Mouse (Mus musculus): ENCODE results near the gene Cdk2ap1. TPM values are rescaled to one million over a fixed set of nuclear protein-coding genes. Genes with fewer than 3 reads are reported as not detected.
"Not testable (repeated sequence)": the region's sequence is repeated elsewhere in the genome, so short reads cannot be mapped to it uniquely, and the experiment has no call there.

The Cdk2ap1 gene
- polyA plus RNA-seq, 1 experiment from 2014 or later: 31.7 TPM

DNA sequence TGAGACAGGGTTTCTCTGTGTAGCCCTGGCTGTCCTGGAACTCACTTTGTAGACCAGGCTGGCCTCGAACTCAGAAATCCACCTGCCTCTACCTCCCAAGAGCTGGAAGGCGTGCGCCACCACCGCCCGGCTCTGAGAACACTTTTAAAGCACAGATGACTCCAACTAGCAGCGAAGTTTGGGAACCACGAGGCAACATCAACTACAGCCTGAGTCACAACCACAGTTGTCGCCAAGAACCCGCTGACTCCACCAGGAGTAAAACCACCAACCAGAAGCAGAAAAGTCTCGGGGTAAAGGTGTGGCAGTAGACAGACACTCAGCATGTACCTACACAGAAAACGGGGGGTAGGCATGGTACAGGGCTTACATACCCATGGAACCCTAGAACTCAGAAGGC, 52.8 kb downstream of the Cdk2ap1 start:
- DNase-seq: no peak
- no peak for ATAC-seq
- Histone ChIP-seq H3K36me3 (replicated peaks; ENCODE audit: insufficient read depth, low read length) (peaks cover 32% of the 10 kb centered on the region), H3K27ac (ENCODE audit: low read depth) (no peak overlapping the region), H3K9ac (replicated peaks) (no peak overlapping the region), H3K4me3 (ENCODE audit: low read depth, low read length) (no peak overlapping the region), H3K4me1 (ENCODE audit: insufficient read depth) (no peaks in the 10 kb centered on the region), H3K4me2 (ENCODE audit: low read depth, low read length) (no peak overlapping the region), H3K27me3 (ENCODE audit: insufficient read depth, low read length) (no peaks in the 10 kb centered on the region), H3K9me3 (ENCODE audit: low read length) (peaks cover 4% of the 10 kb centered on the region; the same call in 1 of the 2 replicates)
- TF ChIP-seq EP300 (IDR thresholded peaks at IDR 0.05; ENCODE audit: low read depth) (no peak), CTCF (IDR thresholded peaks at IDR 0.05; ENCODE audit: low read depth) (no peak)
- 91% methylated on average over 11 of the region's 11 CpGs for WGBS (ENCODE audit: insufficient replicate concordance)

DNA sequence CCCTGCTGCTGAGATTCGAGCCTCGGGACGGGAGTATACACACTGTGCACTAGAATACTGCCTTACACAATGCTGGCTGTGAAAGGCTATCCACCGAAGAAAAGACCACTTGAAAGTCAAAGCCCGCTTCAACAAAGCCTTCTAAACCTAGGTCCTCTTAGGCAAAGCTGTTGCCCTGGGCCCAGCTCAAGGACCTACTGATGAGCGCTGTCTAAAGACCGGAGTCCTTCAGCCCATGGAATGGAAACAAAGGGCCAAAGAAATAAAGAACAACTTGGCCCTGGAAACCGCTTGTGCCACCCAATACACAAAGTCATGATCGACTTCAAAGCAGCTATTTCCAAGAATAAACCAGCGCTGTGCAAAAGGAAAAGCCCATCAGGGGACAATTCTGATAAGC, 53.7 kb downstream of the Cdk2ap1 start:
- whole genome bisulfite sequencing (ENCODE audit: insufficient replicate concordance): 89% methylated on average over 10 of the region's 10 CpGs
- no peaks in the 10 kb centered on the region for H3K27me3 ChIP-seq (ENCODE audit: insufficient read depth, low read length)
- DNase-seq (no peak), ATAC-seq (no peak)
- peaks cover 28% of the 10 kb centered on the region for H3K36me3 ChIP-seq (replicated peaks; ENCODE audit: insufficient read depth, low read length)
- H3K4me2 ChIP-seq (ENCODE audit: low read depth, low read length): no peak overlapping the region
- H3K9ac ChIP-seq (replicated peaks): no peak overlapping the region
- no peak overlapping the region for H3K27ac ChIP-seq (ENCODE audit: low read depth)
- H3K9me3 ChIP-seq (ENCODE audit: low read length): peaks cover 4% of the 10 kb centered on the region; the same call in 1 of the 2 replicates
- no peak overlapping the region for H3K4me3 ChIP-seq (ENCODE audit: low read depth, low read length)
- no peak for TF ChIP-seq EP300 (IDR thresholded peaks at IDR 0.05; ENCODE audit: low read depth)
- no peak for TF ChIP-seq CTCF (IDR thresholded peaks at IDR 0.05; ENCODE audit: low read depth)
- H3K4me1 ChIP-seq (ENCODE audit: insufficient read depth): no peaks in the 10 kb centered on the region

- not testable (repeated sequence) for H3K9ac ChIP-seq (replicated peaks); DNase-seq; H3K9me3 ChIP-seq (ENCODE audit: low read length); H3K27me3 ChIP-seq (ENCODE audit: insufficient read depth, low read length); H3K27ac ChIP-seq (ENCODE audit: low read depth); H3K4me1 ChIP-seq (ENCODE audit: insufficient read depth); H3K4me3 ChIP-seq (ENCODE audit: low read depth, low read length); H3K4me2 ChIP-seq (ENCODE audit: low read depth, low read length); ATAC-seq
- peaks cover 29% of the 10 kb centered on the region; the same call in 1 of the 2 replicates for H3K36me3 ChIP-seq (replicated peaks; ENCODE audit: insufficient read depth, low read length)
- WGBS (ENCODE audit: insufficient replicate concordance): 74% methylated on average over 6 of the region's 6 CpGs
Observed at GRCm38 (mm10) chr5:124302853-124303252, 60.0 kb downstream of the Cdk2ap1 start.

DNA sequence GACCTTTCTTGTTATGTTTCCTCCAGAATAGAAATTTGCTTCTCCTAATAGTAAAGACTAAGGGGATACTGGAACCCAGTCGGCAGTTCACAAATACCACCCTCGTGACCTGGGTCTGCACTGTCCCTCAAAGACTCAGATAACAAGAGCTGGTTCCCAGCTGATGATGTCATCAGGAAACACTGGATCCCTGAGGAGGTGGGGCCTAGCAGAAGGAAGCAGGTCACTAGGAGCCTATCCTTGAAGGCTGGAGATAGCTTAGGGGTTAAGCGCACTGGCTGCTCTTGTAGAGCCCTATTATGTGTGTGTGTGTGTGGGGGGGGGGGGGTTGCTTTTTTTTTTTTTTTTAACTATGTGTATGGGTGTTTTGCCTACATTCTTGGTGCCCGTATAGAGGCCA, 62.8 kb downstream of the Cdk2ap1 start:
- Histone ChIP-seq H3K27me3 (ENCODE audit: insufficient read depth, low read length) (no peaks in the 10 kb centered on the region), H3K36me3 (replicated peaks; ENCODE audit: insufficient read depth, low read length) (peaks cover 26% of the 10 kb centered on the region; the same call in 1 of the 2 replicates), H3K4me3 (ENCODE audit: low read depth, low read length) (no peak overlapping the region), H3K27ac (ENCODE audit: low read depth) (no peak overlapping the region), H3K4me1 (ENCODE audit: insufficient read depth) (no peaks in the 10 kb centered on the region; the same call in 1 of the 2 replicates), H3K4me2 (ENCODE audit: low read depth, low read length) (no peak overlapping the region), H3K9me3 (ENCODE audit: low read length) (no peaks in the 10 kb centered on the region), H3K9ac (replicated peaks) (no peak overlapping the region)
- TF ChIP-seq EP300 (IDR thresholded peaks at IDR 0.05; ENCODE audit: low read depth): no peak
- no peak for TF ChIP-seq CTCF (IDR thresholded peaks at IDR 0.05; ENCODE audit: low read depth)
- DNase-seq: no peak
- WGBS (ENCODE audit: insufficient replicate concordance): 75% methylated on average over 4 of the region's 4 CpGs
- ATAC-seq: no peak

DNA sequence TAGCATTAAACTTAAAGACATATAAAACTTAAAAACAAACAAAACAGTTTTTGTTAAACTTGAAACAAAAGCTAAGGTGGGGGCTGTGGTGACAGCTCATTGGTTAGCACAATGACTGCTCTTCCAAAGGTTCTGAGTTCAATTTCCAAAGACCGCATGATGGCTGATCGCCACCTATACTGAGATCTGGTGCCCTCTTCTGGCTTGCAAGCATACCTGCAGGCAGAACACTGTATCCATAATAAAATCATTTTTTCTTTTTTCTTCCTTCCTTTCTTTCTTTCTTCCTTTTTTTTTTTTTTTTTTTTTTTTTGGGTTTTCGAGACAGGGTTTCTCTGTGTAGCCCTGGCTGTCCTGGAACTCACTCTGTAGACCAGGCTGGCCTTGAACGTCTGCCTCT, 63.6 kb downstream of the Cdk2ap1 start:
- H3K9ac ChIP-seq (replicated peaks); H3K4me2 ChIP-seq (ENCODE audit: low read depth, low read length); H3K4me1 ChIP-seq (ENCODE audit: insufficient read depth); H3K9me3 ChIP-seq (ENCODE audit: low read length); DNase-seq; H3K4me3 ChIP-seq (ENCODE audit: low read depth, low read length); ATAC-seq; H3K27me3 ChIP-seq (ENCODE audit: insufficient read depth, low read length); H3K27ac ChIP-seq (ENCODE audit: low read depth): not testable (repeated sequence)
- TF ChIP-seq CTCF (IDR thresholded peaks at IDR 0.05; ENCODE audit: low read depth): peak; percentile 70
- H3K36me3 ChIP-seq (replicated peaks; ENCODE audit: insufficient read depth, low read length): peaks cover 29% of the 10 kb centered on the region
- WGBS (ENCODE audit: insufficient replicate concordance): 68% methylated on average over 3 of the region's 4 CpGs

DNA sequence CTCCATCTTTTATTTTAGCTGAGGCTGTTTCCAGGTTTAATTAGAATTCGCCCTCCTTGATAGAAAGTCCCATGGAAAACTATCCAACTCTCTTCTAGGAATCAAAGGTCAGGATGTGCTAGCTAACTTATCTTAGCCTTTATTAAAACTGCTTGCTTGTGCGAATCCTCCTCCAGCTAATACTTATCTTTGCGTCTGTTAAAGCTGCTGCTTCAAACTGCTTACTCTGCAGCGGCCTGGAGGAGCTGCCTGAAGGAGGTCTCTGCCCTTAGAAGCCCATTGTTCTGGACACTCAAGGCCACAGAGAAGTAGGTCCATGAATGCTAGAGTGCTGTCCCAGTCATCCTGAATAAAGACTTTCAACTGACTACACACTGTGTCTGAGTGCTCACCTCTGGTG, 66.4 kb downstream of the Cdk2ap1 start:
- no peak for DNase-seq
- 77% methylated on average over 4 of the region's 4 CpGs for WGBS (ENCODE audit: insufficient replicate concordance)
- no peak overlapping the region for H3K27ac ChIP-seq (ENCODE audit: low read depth)
- no peak overlapping the region for H3K9ac ChIP-seq (replicated peaks)
- no peak overlapping the region for H3K4me2 ChIP-seq (ENCODE audit: low read depth, low read length)
- no peak for ATAC-seq
- H3K4me1 ChIP-seq (ENCODE audit: insufficient read depth): no peaks in the 10 kb centered on the region; the same call in 1 of the 2 replicates
- H3K4me3 ChIP-seq (ENCODE audit: low read depth, low read length): no peak overlapping the region
- H3K27me3 ChIP-seq (ENCODE audit: insufficient read depth, low read length): no peaks in the 10 kb centered on the region
- H3K9me3 ChIP-seq (ENCODE audit: low read length): no peaks in the 10 kb centered on the region
- H3K36me3 ChIP-seq (replicated peaks; ENCODE audit: insufficient read depth, low read length): peaks cover 18% of the 10 kb centered on the region
- TF ChIP-seq EP300 (IDR thresholded peaks at IDR 0.05; ENCODE audit: low read depth) (no peak), CTCF (IDR thresholded peaks at IDR 0.05; ENCODE audit: low read depth) (no peak)

Other genes with a start within 250 kb of the Cdk2ap1 start
- 53.9 and 54.3 TPM in 2 replicates for gene Arl6ip4, start 247.0 kb downstream of the Cdk2ap1 start, polyA plus RNA-seq (2015; fragmentation: Nextera tagmentation; extraction: Ambion mirVana)
- gene Pitpnm2, start 113.3 kb downstream of the Cdk2ap1 start, polyA plus RNA-seq (2015; fragmentation: Nextera tagmentation; extraction: Ambion mirVana): 2.1 and 2.4 TPM in 2 replicates
- gene Mphosph9, start 35.1 kb downstream of the Cdk2ap1 start, polyA plus RNA-seq (2015; fragmentation: Nextera tagmentation; extraction: Ambion mirVana): 2.6 and 3.0 TPM in 2 replicates
- 4.5 and 4.9 TPM in 2 replicates for gene 2810006K23Rik, start 35.0 kb downstream of the Cdk2ap1 start, polyA plus RNA-seq (2015; fragmentation: Nextera tagmentation; extraction: Ambion mirVana)
- 30.0 and 30.6 TPM in 2 replicates for gene Sbno1, start 62.9 kb upstream of the Cdk2ap1 start, polyA plus RNA-seq (2015; fragmentation: Nextera tagmentation; extraction: Ambion mirVana)
- gene Kmt5a, start 76.8 kb upstream of the Cdk2ap1 start, polyA plus RNA-seq (2015; fragmentation: Nextera tagmentation; extraction: Ambion mirVana): 26.7 and 30.6 TPM in 2 replicates
- 10.3 and 11.0 TPM in 2 replicates for gene Rilpl2, start 115.3 kb upstream of the Cdk2ap1 start, polyA plus RNA-seq (2015; fragmentation: Nextera tagmentation; extraction: Ambion mirVana)
- 5.9 and 6.5 TPM in 2 replicates for gene Snrnp35, start 120.1 kb upstream of the Cdk2ap1 start, polyA plus RNA-seq (2015; fragmentation: Nextera tagmentation; extraction: Ambion mirVana)
- 2.4 and 3.3 TPM in 2 replicates for gene Rilpl1, start 168.3 kb upstream of the Cdk2ap1 start, polyA plus RNA-seq (2015; fragmentation: Nextera tagmentation; extraction: Ambion mirVana)
- 253 and 267 TPM in 2 replicates for gene Tmed2, start 177.6 kb upstream of the Cdk2ap1 start, polyA plus RNA-seq (2015; fragmentation: Nextera tagmentation; extraction: Ambion mirVana)
- gene Ddx55, start 189.8 kb upstream of the Cdk2ap1 start, polyA plus RNA-seq (2015; fragmentation: Nextera tagmentation; extraction: Ambion mirVana): 3.6 and 3.7 TPM in 2 replicates
- 26.3 and 30.7 TPM in 2 replicates for gene Eif2b1, start 216.0 kb upstream of the Cdk2ap1 start, polyA plus RNA-seq (2015; fragmentation: Nextera tagmentation; extraction: Ambion mirVana)
- 13.2 and 14.7 TPM in 2 replicates for gene Gtf2h3, start 216.1 kb upstream of the Cdk2ap1 start, polyA plus RNA-seq (2015; fragmentation: Nextera tagmentation; extraction: Ambion mirVana)